Mouse (Mus musculus) liver, embryonic 13.5 days (tissue): ENCODE results near the gene Tnfrsf21. TPM values are rescaled to one million over a fixed set of nuclear protein-coding genes. Genes with fewer than 3 reads are reported as not detected.
A peak's percentile ranks its signal among the peaks of the same experiment; 100 is the strongest.

ENCODE experiments used
- ATAC-seq: fragments of 200-750 bp; cut with Nextera tagmentation; 2 replicates; pipeline ENCODE4 v1.8.0; 2017; ENCODE audit warnings: low read depth, mild to moderate bottlenecking, moderate number of reproducible peaks, moderate library complexity
- DNase-seq: peaks from one replicate; pipeline ENCODE4 v3.0.0; 2022
- H3K27ac ChIP-seq: fragments of 300-500 bp; sonication (generic); 2 replicates; pipeline ENCODE4 v1.5.1; 2015; ENCODE audit warnings: moderate library complexity, mild to moderate bottlenecking, inconsistent platforms
- H3K27me3 ChIP-seq: fragments of 300-500 bp; sonication (generic); 2 replicates; pipeline ENCODE4 v1.6.1; 2015; ENCODE audit warnings: mild to moderate bottlenecking, inconsistent platforms
- H3K36me3 ChIP-seq: fragments of 300-500 bp; sonication (generic); 2 replicates; pipeline ENCODE4 v1.6.1; 2015; ENCODE audit warnings: mild to moderate bottlenecking, inconsistent platforms
- H3K4me1 ChIP-seq: fragments of 300-500 bp; sonication (generic); replicated peaks from 2 replicates; pipeline ENCODE4 v1.6.1; 2015; ENCODE audit warnings: inconsistent platforms
- H3K4me2 ChIP-seq: fragments of 300-500 bp; sonication (generic); 2 replicates; pipeline ENCODE4 v1.6.1; 2015; ENCODE audit warnings: inconsistent platforms, mild to moderate bottlenecking, moderate library complexity
- H3K4me3 ChIP-seq: fragments of 300-500 bp; sonication (generic); replicated peaks from 2 replicates; pipeline ENCODE4 v1.5.1; 2015; ENCODE audit warnings: mild to moderate bottlenecking, inconsistent platforms
- H3K9ac ChIP-seq: fragments of 300-500 bp; sonication (generic); 2 replicates; pipeline ENCODE4 v1.6.1; 2015; ENCODE audit warnings: mild to moderate bottlenecking, inconsistent platforms
- H3K9me3 ChIP-seq: fragments of 300-500 bp; sonication (generic); replicated peaks from 2 replicates; pipeline ENCODE4 v1.6.1; 2016; ENCODE audit warnings: inconsistent platforms
- WGBS: fragments of 180-500 bp; shearing (Covaris S2); methylation state at CpG from one replicate; pipeline ENCODE4 v1.1.7; 2015; ENCODE audit not compliant: insufficient replicate concordance; 5-methylcytosine and 5-hydroxymethylcytosine counted together
- polyA plus RNA-seq: library from polyadenylated mRNA; unstranded; fragments of >200 nt; fragmentation: Nextera tagmentation; extraction: Ambion mirVana; gene quantifications from 2 replicates; pipeline ENCODE4 v1.2.1, GENCODE M21; 2015

Tnfrsf21 gene
- polyA plus RNA-seq, 1 experiment from 2014 or later: 25.6 TPM

GRCm38 (mm10) chr17:43133106-43133505 is 116.8 kb downstream of the Tnfrsf21 start:
- Histone ChIP-seq H3K4me3 (no peak overlapping the region), H3K36me3 (no peaks in the 10 kb centered on the region), H3K4me1 (no peaks in the 10 kb centered on the region), H3K27ac (no peak overlapping the region), H3K27me3 (no peaks in the 10 kb centered on the region), H3K9me3 (no peaks in the 10 kb centered on the region), H3K4me2 (no peak overlapping the region), H3K9ac (no peak overlapping the region)
- DNase-seq (no peak), ATAC-seq (no peak)
- 69% methylated on average over 4 of the region's 4 CpGs for WGBS

GRCm38 (mm10) chr17:43134991-43135390 is 118.6 kb downstream of the Tnfrsf21 start:
- 51% methylated on average over 4 of the region's 4 CpGs for WGBS
- Histone ChIP-seq H3K9me3 (no peaks in the 10 kb centered on the region), H3K36me3 (no peaks in the 10 kb centered on the region), H3K4me2 (no peak overlapping the region), H3K27ac (no peak overlapping the region), H3K9ac (no peak overlapping the region), H3K27me3 (no peaks in the 10 kb centered on the region), H3K4me3 (no peak overlapping the region), H3K4me1 (no peaks in the 10 kb centered on the region)
- DNase-seq: no peak
- ATAC-seq: no peak

GRCm38 (mm10) chr17:43135398-43136265 is 119.3 kb downstream of the Tnfrsf21 start:
- DNase-seq (no peak), ATAC-seq (no peak)

GRCm38 (mm10) chr17:43136720-43137119 is 120.4 kb downstream of the Tnfrsf21 start:
- no peak for ATAC-seq
- Histone ChIP-seq H3K27me3 (no peaks in the 10 kb centered on the region), H3K9me3 (no peaks in the 10 kb centered on the region), H3K4me2 (no peak overlapping the region), H3K4me1 (no peaks in the 10 kb centered on the region), H3K36me3 (no peaks in the 10 kb centered on the region), H3K9ac (no peak overlapping the region), H3K27ac (no peak overlapping the region), H3K4me3 (no peak overlapping the region)
- DNase-seq: no peak
- 49% methylated on average over 4 of the region's 4 CpGs for WGBS

More at GRCm38 (mm10) chr17:43135398-43136265, 119.3 kb downstream of the Tnfrsf21 start:
- no peak overlapping the region for H3K9ac ChIP-seq
- H3K9me3 ChIP-seq: no peaks in the 10 kb centered on the region
- no peak overlapping the region for H3K27ac ChIP-seq
- H3K4me1 ChIP-seq: no peaks in the 10 kb centered on the region
- no peak overlapping the region for H3K4me2 ChIP-seq
- no peak overlapping the region for H3K4me3 ChIP-seq
- no peaks in the 10 kb centered on the region for H3K36me3 ChIP-seq
- H3K27me3 ChIP-seq: no peaks in the 10 kb centered on the region
- 43% methylated on average over 7 of the region's 7 CpGs for WGBS

DNA sequence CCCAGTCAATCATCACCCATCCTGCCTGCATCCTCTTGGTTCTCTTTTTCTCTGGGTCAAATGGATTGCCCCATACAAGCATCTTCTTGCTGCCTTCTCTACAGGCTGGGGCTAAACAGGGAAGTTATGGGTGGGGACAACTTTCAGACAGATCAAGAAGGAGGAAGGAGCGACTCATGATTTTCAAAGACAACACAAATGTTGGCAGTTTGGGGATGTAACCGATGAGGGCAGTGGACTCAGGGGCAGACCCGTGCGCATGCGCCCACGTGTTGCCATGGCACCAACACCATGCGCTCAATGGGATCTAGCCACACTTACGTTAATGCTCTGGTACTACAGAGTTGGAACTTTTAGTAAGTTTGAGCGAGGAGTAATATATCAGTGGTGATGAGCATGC is 121.5 kb downstream of the Tnfrsf21 start:
- no peaks in the 10 kb centered on the region for H3K36me3 ChIP-seq
- 59% methylated on average over 9 of the region's 9 CpGs for WGBS
- H3K9ac ChIP-seq: no peak overlapping the region
- H3K27me3 ChIP-seq: no peaks in the 10 kb centered on the region
- no peak for DNase-seq
- no peaks in the 10 kb centered on the region for H3K4me1 ChIP-seq
- H3K27ac ChIP-seq: 0 out of 2 replicates have a peak overlapping the region, but pooled peaks have one; percentile 34
- no peaks in the 10 kb centered on the region for H3K9me3 ChIP-seq
- no peak overlapping the region for H3K4me3 ChIP-seq
- ATAC-seq: peak; percentile 32
- H3K4me2 ChIP-seq: no peak overlapping the region

GRCm38 (mm10) chr17:43138356-43138755 is 122.0 kb downstream of the Tnfrsf21 start:
- Histone ChIP-seq H3K27ac (peak overlapping the region; percentile 34; the same call in 1 of the 2 replicates), H3K9ac (no peak overlapping the region), H3K4me2 (no peak overlapping the region), H3K4me3 (no peak overlapping the region), H3K36me3 (no peaks in the 10 kb centered on the region), H3K4me1 (no peaks in the 10 kb centered on the region), H3K9me3 (no peaks in the 10 kb centered on the region), H3K27me3 (no peaks in the 10 kb centered on the region)
- ATAC-seq (peak; percentile 67), DNase-seq (no peak)
- 48% methylated on average over 7 of the region's 7 CpGs for WGBS

Other genes starting within 250 kb of the Tnfrsf21 start
- 8.8 and 10.2 TPM in 2 replicates for gene Cd2ap, start 139.9 kb upstream of the Tnfrsf21 start, polyA plus RNA-seq